Mouse (Mus musculus) CH12.LX (cell line): ENCODE data around the gene Usp30.

Experiments used
- BHLHE40 ChIP-seq: IDR thresholded peaks from 2 replicates; pipeline ENCODE4 v1.6.1; 2011; ENCODE audit warnings: mild to moderate bottlenecking, low read depth, low read length, improper control_type of control experiment
- CHD2 ChIP-seq: IDR thresholded peaks from 2 replicates; pipeline ENCODE4 v1.6.1; 2011; ENCODE audit warnings: low read length, improper control_type of control experiment
- CTCF ChIP-seq, 2 experiments: IDR thresholded peaks in 1 of 2; conservative IDR thresholded peaks in 1 of 2; 2 replicates each; pipeline ENCODE4 v1.5.1; 2011 to 2012; ENCODE audit warnings: low read depth in 2 of 2, low read length in 2 of 2, improper control_type of control experiment in 1 of 2, inconsistent platforms in 1 of 2, mild to moderate bottlenecking in 1 of 2, moderate library complexity in 1 of 2
- E2F4 ChIP-seq: IDR thresholded peaks from 2 replicates; pipeline ENCODE4 v1.6.1; 2011; ENCODE audit warnings: low read depth, low read length, improper control_type of control experiment; ENCODE audit not compliant: insufficient replicate concordance
- ELF1 ChIP-seq: IDR thresholded peaks from 2 replicates; pipeline ENCODE4 v1.6.1; 2014; ENCODE audit warnings: low read depth, mild to moderate bottlenecking, inconsistent platforms, low read length, improper control_type of control experiment
- MAZ ChIP-seq: IDR thresholded peaks from 2 replicates; pipeline ENCODE4 v1.6.1; 2012; ENCODE audit warnings: low read depth, mild to moderate bottlenecking, inconsistent platforms, low read length, improper control_type of control experiment, moderate library complexity
- POLR2A ChIP-seq: IDR thresholded peaks from 2 replicates; pipeline ENCODE4 v1.6.1; 2011; ENCODE audit warnings: low read depth, mild to moderate bottlenecking, improper control_type of control experiment, low read length
- RAD21 ChIP-seq: IDR thresholded peaks from 2 replicates; pipeline ENCODE4 v1.6.1; 2011; ENCODE audit warnings: low read depth, mild to moderate bottlenecking, low read length, improper control_type of control experiment, moderate library complexity
- TBP ChIP-seq: conservative IDR thresholded peaks from 2 replicates; pipeline ENCODE4 v1.6.1; 2011; ENCODE audit warnings: low read depth, low read length, improper control_type of control experiment

DNA sequence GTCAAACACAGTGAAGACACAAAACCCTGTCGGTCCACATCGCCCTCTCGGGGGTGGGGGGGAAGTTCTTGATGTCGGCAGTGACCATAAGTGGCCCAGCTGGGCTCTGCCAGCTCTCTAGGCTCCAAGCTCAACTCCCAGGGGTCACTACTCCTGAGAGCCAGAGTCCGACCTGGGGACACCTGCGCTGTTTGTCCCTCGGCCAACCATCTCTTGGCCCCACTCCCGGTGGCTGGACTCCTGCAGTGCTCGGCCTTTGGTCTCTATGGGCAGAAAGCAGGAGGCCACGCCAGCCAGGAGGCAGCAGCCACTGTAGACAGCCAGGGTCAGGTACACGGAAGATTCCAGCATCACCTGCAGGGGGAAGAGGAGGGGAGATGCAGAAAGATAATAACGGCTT lies 37.1 kb upstream of the Usp30 start:
- TF ChIP-seq POLR2A (no peak), E2F4 (no peak), CTCF (conservative IDR thresholded peaks at IDR 0.05 in 1 of 2, IDR thresholded peaks at IDR 0.05 in 1 of 2; ENCODE audit: low read depth in 2 of 2, low read length in 2 of 2) (no peak), CHD2 (no peak), TBP (no peak), ELF1 (no peak), RAD21 (no peak), BHLHE40 (no peak), MAZ (no peak)
